Mouse (Mus musculus): ENCODE measurements around the gene Elavl1. TPM values are rescaled to one million over a fixed set of nuclear protein-coding genes. Genes with fewer than 3 reads are reported as not detected.
A peak's percentile ranks its signal among the peaks of the same experiment; 100 is the strongest.

Gene Elavl1
- polyA plus RNA-seq, 1 experiment from 2014 or later, result 80.1 TPM

DNA sequence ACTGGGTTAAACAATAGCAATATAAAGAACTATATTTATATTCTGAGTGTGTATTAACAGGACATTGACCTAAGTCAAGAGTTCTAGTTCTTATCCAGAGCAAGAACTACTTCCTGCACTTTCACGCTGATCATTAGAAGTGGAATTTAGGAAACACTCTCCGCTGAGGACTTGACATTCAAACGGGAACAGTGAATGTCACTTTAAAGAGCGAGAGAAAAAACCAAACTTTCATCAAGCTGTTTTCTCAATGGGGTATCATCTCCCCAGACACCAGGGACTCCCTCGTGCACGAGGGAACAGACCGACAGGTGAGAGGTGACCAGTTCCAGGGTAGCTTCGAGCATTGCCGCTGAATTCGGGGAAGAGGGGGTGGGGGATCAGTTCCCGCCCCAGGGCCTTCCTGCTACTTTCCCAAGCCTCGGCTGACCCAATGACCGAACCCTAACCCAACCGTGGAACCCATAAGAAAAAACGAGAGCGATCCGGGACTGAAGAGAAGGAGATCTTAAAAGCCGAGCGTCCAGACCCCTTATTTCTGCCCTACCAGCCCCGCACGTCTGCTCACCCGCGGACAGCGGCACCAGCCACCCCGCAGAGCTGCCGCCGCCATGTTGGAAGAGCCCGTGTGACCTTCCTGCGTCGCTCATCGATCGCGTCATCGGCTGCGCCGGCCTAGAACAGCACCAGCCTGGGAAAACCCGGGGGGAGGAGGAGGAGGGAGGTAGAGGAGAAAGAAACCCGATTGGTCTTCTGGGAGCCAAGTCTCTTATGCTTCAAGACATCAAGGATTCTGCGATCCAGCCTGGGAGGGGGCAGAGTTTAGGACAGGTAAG, 49.7 kb downstream of the Elavl1 start, which contains the start of gene Timm44:
TSS of gene Timm44 (minus strand) at position 639 of the 836 bp plus-strand sequence.
- under 1% methylated on average over 39 of the region's 39 CpGs for WGBS (ENCODE audit: insufficient replicate concordance)
- Histone ChIP-seq H3K4me3 (ENCODE audit: low read depth, low read length) (peak within 1 kb of the TSS; percentile 81), H3K27me3 (ENCODE audit: control insufficient read depth, insufficient read depth, low read depth, low read length) (no peaks in the 10 kb centered on the region), H3K9me3 (replicated peaks; ENCODE audit: control insufficient read depth, low read length) (no peaks in the 10 kb centered on the region), H3K4me1 (ENCODE audit: control insufficient read depth, low read depth, low read length) (peaks cover 9% of the 10 kb centered on the region), H3K4me2 (ENCODE audit: low read depth, low read length) (peak within 1 kb of the TSS; percentile 94), H3K36me3 (ENCODE audit: control insufficient read depth, insufficient read depth) (peaks cover 3% of the 10 kb centered on the region; the same call in 1 of the 2 replicates), H3K9ac (ENCODE audit: low read depth, low read length) (peak within 1 kb of the TSS; percentile 79), H3K27ac (ENCODE audit: low read length) (peak within 1 kb of the TSS; percentile 57)
- ATAC-seq (ENCODE audit: low read depth), result peak; percentile 98

DNA sequence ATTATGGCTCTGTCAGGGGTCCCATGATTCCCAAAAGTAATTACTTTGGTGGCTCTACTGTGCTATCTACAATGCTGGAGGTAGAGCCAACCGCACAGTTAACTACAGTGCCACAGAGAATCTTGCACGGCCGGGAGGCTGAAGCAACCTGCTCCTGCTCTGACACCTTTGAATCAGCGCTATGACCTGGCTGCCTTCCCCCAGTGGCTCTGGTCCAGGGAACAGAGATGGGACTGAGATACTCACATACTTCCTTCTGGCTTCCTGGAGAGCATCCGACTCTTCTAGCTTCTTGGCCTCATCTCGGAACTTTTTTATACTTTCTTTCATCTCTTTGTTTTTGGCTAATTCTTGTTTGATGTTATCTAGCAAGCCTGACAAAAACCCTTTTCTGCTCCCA, 55.6 kb downstream of the Elavl1 start:
- Histone ChIP-seq H3K27ac (ENCODE audit: low read length) (no peak overlapping the region), H3K36me3 (ENCODE audit: control insufficient read depth, insufficient read depth) (peaks cover 43% of the 10 kb centered on the region), H3K27me3 (ENCODE audit: control insufficient read depth, insufficient read depth, low read depth, low read length) (no peaks in the 10 kb centered on the region), H3K9me3 (replicated peaks; ENCODE audit: control insufficient read depth, low read length) (no peaks in the 10 kb centered on the region), H3K4me3 (ENCODE audit: low read depth, low read length) (no peak overlapping the region), H3K4me2 (ENCODE audit: low read depth, low read length) (no peak overlapping the region), H3K4me1 (ENCODE audit: control insufficient read depth, low read depth, low read length) (peaks cover under 1% of the 10 kb centered on the region; the same call in 1 of the 2 replicates), H3K9ac (ENCODE audit: low read depth, low read length) (no peak overlapping the region)
- no peak for ATAC-seq (ENCODE audit: low read depth)
- WGBS (ENCODE audit: insufficient replicate concordance), result 81% methylated on average over 6 of the region's 6 CpGs

DNA sequence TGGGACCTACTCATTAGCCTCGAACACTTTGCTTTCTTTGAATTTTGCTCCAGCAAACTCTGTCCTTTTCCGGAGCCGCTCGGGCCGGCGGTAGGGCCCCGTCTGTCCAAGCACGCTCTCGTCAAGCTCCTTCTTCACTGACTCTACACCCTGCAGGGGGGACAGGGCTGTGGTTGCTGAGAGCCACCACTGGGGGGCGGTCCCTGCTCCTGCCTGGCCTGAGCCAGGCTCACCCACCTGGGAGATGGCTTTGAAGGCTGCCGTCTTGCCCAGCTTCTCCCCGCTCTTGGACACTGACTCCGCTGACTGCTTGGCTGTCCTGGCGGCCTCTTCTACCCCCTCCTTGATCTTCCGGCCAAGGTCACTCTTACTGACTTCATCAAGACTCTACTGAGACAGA, 57.6 kb downstream of the Elavl1 start:
- 0 out of 2 replicates have a peak, but pooled peaks have one; percentile 16 for ATAC-seq (ENCODE audit: low read depth)
- 78% methylated on average over 15 of the region's 15 CpGs for WGBS (ENCODE audit: insufficient replicate concordance)

DNA sequence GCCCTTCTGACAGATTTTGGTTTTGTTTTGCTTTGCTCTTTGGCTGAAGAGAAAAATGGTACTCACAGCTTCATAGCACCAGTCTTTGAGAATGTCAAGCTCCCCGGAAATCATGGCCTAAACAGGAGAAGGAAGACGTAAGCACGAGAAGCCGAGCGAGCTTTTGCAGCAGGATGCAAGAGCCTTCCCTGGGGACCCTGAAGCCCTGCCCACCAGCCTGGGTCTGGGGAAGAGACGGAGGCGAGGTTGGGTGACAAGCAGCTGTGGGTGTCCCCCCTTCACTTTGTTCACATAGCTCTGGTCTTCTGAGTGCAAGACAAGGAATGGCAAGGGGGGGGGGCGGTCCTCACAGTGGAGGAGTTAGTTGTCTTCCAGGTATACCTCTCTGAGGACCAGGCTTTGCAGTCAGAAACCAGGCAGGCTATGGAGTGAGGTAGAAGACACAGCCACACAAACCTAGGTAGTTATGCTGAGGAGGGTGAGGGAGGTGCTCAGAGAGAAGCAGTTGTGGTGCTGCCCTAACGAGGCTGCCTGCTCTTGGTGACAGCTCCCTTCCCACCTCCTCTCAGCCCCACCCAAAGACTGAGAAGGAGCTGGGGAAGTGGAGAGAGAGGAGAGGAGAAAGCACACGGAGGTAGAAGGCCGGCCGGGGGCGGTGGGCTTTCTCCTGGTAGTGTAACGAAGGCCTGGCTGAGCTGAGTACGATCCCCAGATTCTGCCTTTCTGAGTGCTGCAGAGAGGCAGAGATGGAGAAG, 59.9 kb downstream of the Elavl1 start:
- no peaks in the 10 kb centered on the region for H3K4me1 ChIP-seq (ENCODE audit: control insufficient read depth, low read depth, low read length)
- H3K27ac ChIP-seq (ENCODE audit: low read length), result no peak overlapping the region
- H3K9ac ChIP-seq (ENCODE audit: low read depth, low read length), result no peak overlapping the region
- no peaks in the 10 kb centered on the region for H3K9me3 ChIP-seq (replicated peaks; ENCODE audit: control insufficient read depth, low read length)
- H3K4me3 ChIP-seq (ENCODE audit: low read depth, low read length), result no peak overlapping the region
- H3K27me3 ChIP-seq (ENCODE audit: control insufficient read depth, insufficient read depth, low read depth, low read length), result no peaks in the 10 kb centered on the region
- ATAC-seq (ENCODE audit: low read depth), result no peak
- H3K36me3 ChIP-seq (ENCODE audit: control insufficient read depth, insufficient read depth), result peaks cover 41% of the 10 kb centered on the region
- 75% methylated on average over 15 of the region's 15 CpGs for WGBS (ENCODE audit: insufficient replicate concordance)
- no peak overlapping the region for H3K4me2 ChIP-seq (ENCODE audit: low read depth, low read length)

More for the DNA sequence above, 57.6 kb downstream of the Elavl1 start:
- H3K27me3 ChIP-seq (ENCODE audit: control insufficient read depth, insufficient read depth, low read depth, low read length), result no peaks in the 10 kb centered on the region
- H3K27ac ChIP-seq (ENCODE audit: low read length), result no peak overlapping the region
- peaks cover 42% of the 10 kb centered on the region for H3K36me3 ChIP-seq (ENCODE audit: control insufficient read depth, insufficient read depth)
- no peak overlapping the region for H3K4me3 ChIP-seq (ENCODE audit: low read depth, low read length)
- H3K9me3 ChIP-seq (replicated peaks; ENCODE audit: control insufficient read depth, low read length), result no peaks in the 10 kb centered on the region
- no peak overlapping the region for H3K9ac ChIP-seq (ENCODE audit: low read depth, low read length)
- no peaks in the 10 kb centered on the region for H3K4me1 ChIP-seq (ENCODE audit: control insufficient read depth, low read depth, low read length)
- H3K4me2 ChIP-seq (ENCODE audit: low read depth, low read length), result no peak overlapping the region

GRCm38 (mm10) chr8:4263105-4263791, 62.0 kb downstream of the Elavl1 start:
- WGBS (ENCODE audit: insufficient replicate concordance), result 63% methylated on average over 8 of the region's 8 CpGs
- no peak for ATAC-seq (ENCODE audit: low read depth)
- H3K36me3 ChIP-seq (ENCODE audit: control insufficient read depth, insufficient read depth), result peaks cover 26% of the 10 kb centered on the region

DNA sequence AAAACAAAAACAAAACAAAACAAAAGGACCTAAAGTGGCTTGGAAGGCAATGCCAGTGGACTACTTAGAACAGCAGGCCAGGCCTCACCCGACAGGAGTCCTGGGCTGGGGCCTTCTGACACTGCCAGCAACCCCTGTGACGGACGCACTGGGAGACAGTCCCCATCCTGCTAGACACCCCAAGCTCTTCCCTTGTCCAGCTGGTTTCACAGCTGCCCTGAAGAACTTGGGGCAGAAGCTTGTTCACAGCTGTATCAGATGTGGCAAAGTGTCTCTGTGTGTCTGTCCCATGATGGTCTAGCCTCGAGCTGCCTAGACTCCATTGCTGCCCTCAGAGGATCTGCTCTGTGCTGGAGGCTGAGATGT, 65.4 kb downstream of the Elavl1 start:
- Histone ChIP-seq H3K27me3 (ENCODE audit: control insufficient read depth, insufficient read depth, low read depth, low read length) (no peaks in the 10 kb centered on the region), H3K36me3 (ENCODE audit: control insufficient read depth, insufficient read depth) (peaks cover 5% of the 10 kb centered on the region), H3K4me2 (ENCODE audit: low read depth, low read length) (peak overlapping the region; percentile 100), H3K9ac (ENCODE audit: low read depth, low read length) (no peak overlapping the region), H3K9me3 (replicated peaks; ENCODE audit: control insufficient read depth, low read length) (no peaks in the 10 kb centered on the region), H3K27ac (ENCODE audit: low read length) (no peak overlapping the region), H3K4me3 (ENCODE audit: low read depth, low read length) (no peak overlapping the region), H3K4me1 (ENCODE audit: control insufficient read depth, low read depth, low read length) (peaks cover 15% of the 10 kb centered on the region)
- WGBS (ENCODE audit: insufficient replicate concordance), result 88% methylated on average over 4 of the region's 4 CpGs
- ATAC-seq (ENCODE audit: low read depth), result no peak

More at GRCm38 (mm10) chr8:4263105-4263791, 62.0 kb downstream of the Elavl1 start:
- no peaks in the 10 kb centered on the region for H3K27me3 ChIP-seq (ENCODE audit: control insufficient read depth, insufficient read depth, low read depth, low read length)
- H3K4me3 ChIP-seq (ENCODE audit: low read depth, low read length), result no peak overlapping the region
- no peak overlapping the region for H3K27ac ChIP-seq (ENCODE audit: low read length)
- no peaks in the 10 kb centered on the region for H3K9me3 ChIP-seq (replicated peaks; ENCODE audit: control insufficient read depth, low read length)
- H3K4me1 ChIP-seq (ENCODE audit: control insufficient read depth, low read depth, low read length), result peaks cover 14% of the 10 kb centered on the region
- no peak overlapping the region for H3K4me2 ChIP-seq (ENCODE audit: low read depth, low read length)
- no peak overlapping the region for H3K9ac ChIP-seq (ENCODE audit: low read depth, low read length)

GRCm38 (mm10) chr8:4259125-4259804, 65.9 kb downstream of the Elavl1 start, which contains the start of gene Ctxn1:
Gene Ctxn1 (minus strand): TSS chr8:4259274.
- Histone ChIP-seq H3K9me3 (replicated peaks; ENCODE audit: control insufficient read depth, low read length) (no peaks in the 10 kb centered on the region), H3K4me2 (ENCODE audit: low read depth, low read length) (peak within 1 kb of the TSS; percentile 100), H3K9ac (ENCODE audit: low read depth, low read length) (peak within 1 kb of the TSS; percentile 60), H3K4me1 (ENCODE audit: control insufficient read depth, low read depth, low read length) (peaks cover 15% of the 10 kb centered on the region), H3K36me3 (ENCODE audit: control insufficient read depth, insufficient read depth) (peaks cover 5% of the 10 kb centered on the region), H3K4me3 (ENCODE audit: low read depth, low read length) (peak within 1 kb of the TSS; percentile 67), H3K27me3 (ENCODE audit: control insufficient read depth, insufficient read depth, low read depth, low read length) (no peaks in the 10 kb centered on the region), H3K27ac (ENCODE audit: low read length) (peak within 1 kb of the TSS; percentile 50; the same call in 1 of the 2 replicates)
- 10% methylated on average over 33 of the region's 33 CpGs for WGBS (ENCODE audit: insufficient replicate concordance)
- peak; percentile 96 for ATAC-seq (ENCODE audit: low read depth)

DNA sequence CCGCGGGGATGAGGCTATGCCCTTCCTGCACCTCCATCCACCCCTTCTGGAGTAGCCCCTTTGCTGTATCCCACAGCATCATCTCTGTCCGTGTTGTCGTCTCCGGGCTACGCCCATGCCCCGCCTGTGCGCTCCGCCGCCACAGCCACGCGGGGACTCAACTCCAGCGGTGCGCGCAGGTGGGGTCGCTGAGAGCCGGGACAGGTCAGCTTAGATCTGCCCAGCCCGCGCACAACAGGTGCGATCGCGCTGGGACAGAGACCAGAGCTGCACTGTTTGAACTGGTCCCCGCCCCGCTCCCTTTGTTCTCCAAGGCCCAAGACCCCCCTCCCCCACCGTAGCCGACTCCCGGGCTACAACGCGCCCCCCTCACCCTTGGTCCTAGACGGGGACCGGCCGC, 66.5 kb downstream of the Elavl1 start:
- H3K9me3 ChIP-seq (replicated peaks; ENCODE audit: control insufficient read depth, low read length), result no peaks in the 10 kb centered on the region
- peak overlapping the region; percentile 67 for H3K4me3 ChIP-seq (ENCODE audit: low read depth, low read length)
- WGBS (ENCODE audit: insufficient replicate concordance), result under 1% methylated on average over 32 of the region's 32 CpGs
- no peaks in the 10 kb centered on the region for H3K27me3 ChIP-seq (ENCODE audit: control insufficient read depth, insufficient read depth, low read depth, low read length)
- peak overlapping the region; percentile 100 for H3K4me2 ChIP-seq (ENCODE audit: low read depth, low read length)
- peaks cover 5% of the 10 kb centered on the region for H3K36me3 ChIP-seq (ENCODE audit: control insufficient read depth, insufficient read depth)
- H3K4me1 ChIP-seq (ENCODE audit: control insufficient read depth, low read depth, low read length), result peaks cover 20% of the 10 kb centered on the region
- peak; percentile 42 for ATAC-seq (ENCODE audit: low read depth)
- H3K9ac ChIP-seq (ENCODE audit: low read depth, low read length), result peak overlapping the region; percentile 60
- no peak overlapping the region for H3K27ac ChIP-seq (ENCODE audit: low read length)

Data from liver, embryonic 16.5 days (tissue).